19 mouse cellular contexts compared by ENCODE assay signal in genomic region chr11:107083480-107083879, GRCm38 (mm10). TPM values are rescaled to one million over a fixed set of nuclear protein-coding genes. Genes with fewer than 3 reads are reported as not detected.
"Had no signal": no experiment of that assay in that cellular context is flagged by ENCODE, and none has a peak within 500 bp of the region (broad histone marks: within the 10 kb centered on the region; RNA-seq: fewer than 3 reads in every experiment).

No protein-coding gene starts in this region.

- H3K9ac ChIP-seq: lung, embryonic 15.5 days; midbrain, embryonic 13.5 days; midbrain, embryonic 15.5 days; neural tube, embryonic 12.5 days; stomach, embryonic 15.5 days had no signal

- DNase-seq: lung, adult 2 months; lung, postnatal 14 days; lung, postnatal 36 days; right cerebral cortex, postnatal 14 days; thymus, adult 2 months; thymus, postnatal 25 days; thymus, postnatal 4 days had no signal

- H3K9me3 ChIP-seq: lung, embryonic 15.5 days; megakaryocyte, embryonic 14.5 days; midbrain, embryonic 13.5 days; midbrain, embryonic 15.5 days; neural tube, embryonic 12.5 days; stomach, embryonic 15.5 days had no signal

- H3K27me3 ChIP-seq: lung, embryonic 15.5 days; megakaryocyte, embryonic 14.5 days; midbrain, embryonic 13.5 days; midbrain, embryonic 15.5 days; neural tube, embryonic 12.5 days; stomach, embryonic 15.5 days had no signal

- H3K4me2 ChIP-seq: lung, embryonic 15.5 days; midbrain, embryonic 11.5 days; midbrain, embryonic 13.5 days; midbrain, embryonic 15.5 days; neural tube, embryonic 12.5 days; stomach, embryonic 15.5 days had no signal

- ATAC-seq: lung, postnatal 0 days; midbrain, embryonic 13.5 days; midbrain, embryonic 15.5 days had no signal

- H3K4me3 ChIP-seq: lung, embryonic 15.5 days; megakaryocyte, embryonic 14.5 days; midbrain, embryonic 13.5 days; midbrain, embryonic 15.5 days; neural tube, embryonic 12.5 days; stomach, embryonic 15.5 days had no signal

- H3K27ac ChIP-seq: lung, embryonic 15.5 days; macrophage; midbrain, embryonic 13.5 days; midbrain, embryonic 15.5 days; neural tube, embryonic 12.5 days; stomach, embryonic 15.5 days; stomach, postnatal 0 days had no signal

- H3K4me1 ChIP-seq: lung, embryonic 15.5 days; midbrain, embryonic 13.5 days; neural tube, embryonic 12.5 days; stomach, embryonic 15.5 days had no signal

RNA-seq across cellular contexts. Expression of gene 1810010H24Rik, which starts 58.0 kb away (rescaled TPM):
- total RNA-seq: megakaryocyte progenitor cell, adult 5-6 weeks; monocyte, adult 5-6 weeks had no signal
